Mouse (Mus musculus) left cerebral cortex, adult 2 months (tissue): ENCODE data around the gene 1700001O22Rik. TPM values are rescaled to one million over a fixed set of nuclear protein-coding genes. Genes with fewer than 3 reads are reported as not detected.
A peak's percentile ranks its signal among the peaks of the same experiment; 100 is the strongest.

Source experiments
- DNase-seq, 2 experiments: peaks; one replicate each; pipeline ENCODE4 v3.0.0; 2021 to 2022; ENCODE audit warnings: low spot score in 2 of 2, mixed read lengths in 1 of 2; ENCODE audit errors: extremely low spot score in 1 of 2
- H3K27ac ChIP-seq: fragments of 200-600 bp; 2 replicates; pipeline ENCODE4 v1.8.1; 2022
- H3K4me3 ChIP-seq: fragments of 200-600 bp; 2 replicates; pipeline ENCODE4 v1.8.1; 2022
- CTCF ChIP-seq: fragments of 200-600 bp; IDR thresholded peaks from 2 replicates; pipeline ENCODE4 v1.8.1; 2022; ENCODE audit warnings: antibody characterized with exemption, mild to moderate bottlenecking, moderate library complexity
- intact Hi-C: fragments of 180-260 bp; cut with DNase I; formaldehyde crosslinking; loops from one replicate; pipeline ENCODE4 v1.15.1; 2025
- total RNA-seq, 2 experiments: library from RNA; stranded (reverse); gene quantifications; 2 replicates each; pipeline ENCODE4 v1.2.3; 2021

The 1700001O22Rik gene
- total RNA-seq, 2 experiments from 2014 or later: 9.9 to 12.6 TPM

GRCm38 (mm10) chr2:30758341-30759087 lies 44.9 kb downstream of the 1700001O22Rik start:
- intact Hi-C loops: no loop called here
- TF ChIP-seq CTCF: peak; percentile 38
- Histone ChIP-seq H3K27ac (peak overlapping the region; percentile 65), H3K4me3 (no peak overlapping the region)
- peak; percentile 54 to 73 for DNase-seq

- DNase-seq: no peak
- H3K27ac ChIP-seq: no peak overlapping the region
- intact Hi-C loops: no loop called here
- H3K4me3 ChIP-seq: no peak overlapping the region
- no peak for TF ChIP-seq CTCF
These were observed 46.3 kb downstream of the 1700001O22Rik start for GRCm38 (mm10) chr2:30756962-30757715.

- no peak; the same call in 1 of the 2 replicates for TF ChIP-seq CTCF
These were observed 47.3 kb downstream of the 1700001O22Rik start for GRCm38 (mm10) chr2:30755985-30756765.

DNA sequence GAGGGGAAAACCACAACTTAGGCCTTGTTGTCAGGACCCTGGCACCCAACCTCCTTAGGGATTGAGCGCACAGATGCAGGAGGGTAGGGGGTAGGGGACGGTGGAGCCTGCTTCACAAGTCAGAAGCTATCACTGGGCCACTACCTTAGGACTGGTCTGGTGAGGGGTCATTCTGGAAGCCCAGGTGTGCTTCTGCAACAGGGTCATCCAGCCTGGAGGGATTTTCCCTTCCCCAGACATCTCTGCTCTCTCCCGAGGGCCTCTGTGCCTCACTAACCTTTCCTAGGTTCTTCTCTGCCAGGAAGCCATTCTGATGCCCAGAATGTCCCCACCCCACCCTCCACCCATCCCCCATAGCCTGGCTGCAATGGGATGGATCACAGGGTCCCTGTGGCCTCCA lies 48.6 kb downstream of the 1700001O22Rik start:
- DNase-seq: no peak
- H3K4me3 ChIP-seq: no peak overlapping the region
- H3K27ac ChIP-seq: no peak overlapping the region
- TF ChIP-seq CTCF: no peak
- intact Hi-C loops: no loop called here

More at GRCm38 (mm10) chr2:30755985-30756765, 47.3 kb downstream of the 1700001O22Rik start:
- Histone ChIP-seq H3K27ac (no peak overlapping the region), H3K4me3 (no peak overlapping the region)
- intact Hi-C loops: no loop called here
- DNase-seq: no peak

DNA sequence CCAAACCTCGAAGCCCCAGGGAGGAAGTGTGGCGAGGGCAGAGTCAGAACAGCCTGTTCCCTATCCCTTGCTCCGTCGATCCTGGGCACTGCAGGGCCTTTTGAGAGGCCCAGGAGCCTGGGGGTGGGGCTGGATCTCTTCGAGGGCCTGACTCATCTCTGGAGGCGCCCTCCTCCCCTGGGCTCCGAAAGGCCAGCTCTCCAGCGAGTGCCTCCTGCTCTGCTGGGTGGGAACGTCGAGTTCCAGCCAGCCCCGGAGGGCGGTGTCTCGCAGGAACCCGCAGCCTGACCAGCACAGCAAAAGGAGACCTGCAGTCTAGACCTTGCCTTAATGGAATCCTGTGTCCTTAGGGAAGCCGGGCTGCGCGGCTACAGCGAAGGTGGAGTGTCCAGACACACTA lies 50.2 kb downstream of the 1700001O22Rik start:
- DNase-seq: peak in 1 of 2 experiments; percentile 40
- intact Hi-C loops: no loop called here
- H3K27ac ChIP-seq: peak overlapping the region; percentile 54; the same call in 1 of the 2 replicates
- H3K4me3 ChIP-seq: no peak overlapping the region
- TF ChIP-seq CTCF: no peak

- no peak overlapping the region for H3K4me3 ChIP-seq
- no peak for TF ChIP-seq CTCF
- intact Hi-C loops: no loop called here
- no peak overlapping the region for H3K27ac ChIP-seq
- DNase-seq: no peak
These were observed 51.0 kb downstream of the 1700001O22Rik start for GRCm38 (mm10) chr2:30752471-30752870.

DNA sequence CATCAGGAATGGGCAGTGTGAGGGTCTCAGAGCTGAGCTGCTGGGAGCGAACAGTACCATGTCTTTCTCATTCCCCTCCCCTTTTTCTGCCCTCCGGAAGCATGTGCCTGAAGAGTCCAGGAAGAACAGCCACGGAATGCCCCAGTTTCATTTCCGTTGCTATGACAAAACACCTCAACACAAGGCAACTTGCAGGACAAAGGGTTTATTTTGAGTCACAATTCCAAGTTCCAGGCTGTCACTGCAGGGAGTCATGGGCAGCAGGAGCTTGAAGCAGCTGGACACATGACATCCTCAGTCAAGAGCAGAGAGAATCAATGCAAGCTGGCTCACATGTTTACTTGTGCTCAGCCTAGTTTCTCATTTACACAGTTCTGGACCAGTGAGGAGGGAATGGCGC lies 53.4 kb downstream of the 1700001O22Rik start:
- intact Hi-C loops: no loop called here
- Histone ChIP-seq H3K4me3 (no peak overlapping the region), H3K27ac (peak overlapping the region; percentile 74)
- no peak for DNase-seq
- TF ChIP-seq CTCF: no peak

DNA sequence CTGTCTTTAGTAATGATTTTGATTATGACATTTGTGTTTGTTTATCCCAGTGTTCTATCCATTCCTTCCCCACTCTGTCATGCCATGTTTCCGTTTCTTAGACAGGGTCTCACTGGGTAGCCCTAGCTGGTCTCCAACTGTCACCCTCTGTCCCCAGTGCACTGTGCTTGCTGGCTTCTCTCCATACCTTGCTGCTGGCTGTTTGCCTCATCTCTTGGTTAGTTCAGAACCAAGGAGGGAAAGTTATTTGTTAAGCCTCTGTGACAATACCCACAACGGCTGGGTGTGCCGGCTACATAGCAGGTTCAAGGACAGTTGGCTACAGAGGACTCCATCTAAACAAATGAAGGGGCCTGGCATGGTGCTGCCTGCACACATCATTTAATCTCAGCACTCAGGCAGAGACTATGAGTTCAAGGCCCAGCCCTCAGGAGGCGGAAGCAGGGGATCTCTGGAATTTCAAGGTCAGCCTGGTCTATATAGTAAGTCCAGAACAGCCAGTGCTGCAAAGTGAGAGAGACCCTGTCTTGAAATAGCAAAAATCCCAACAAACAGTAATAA lies 55.8 kb downstream of the 1700001O22Rik start:
- no peak for DNase-seq
- intact Hi-C loops: no loop called here

More for the DNA sequence above, 55.8 kb downstream of the 1700001O22Rik start:
- no peak overlapping the region for H3K27ac ChIP-seq
- no peak for TF ChIP-seq CTCF
- no peak overlapping the region for H3K4me3 ChIP-seq

Other genes starting within 250 kb of the 1700001O22Rik start
- gene Cstad, start 208.6 kb downstream of the 1700001O22Rik start, total RNA-seq: 1 to 10 TPM; 2.8 to 5.7 TPM
- 10 to 100 TPM; 35.2 to 38.8 TPM for gene Ntmt1, start 4.2 kb upstream of the 1700001O22Rik start, total RNA-seq
- 10 to 100 TPM; 35.4 to 40.5 TPM for gene Asb6, start 26.7 kb upstream of the 1700001O22Rik start, total RNA-seq
- gene Prrx2, start 31.3 kb upstream of the 1700001O22Rik start, total RNA-seq: 1 to 10 TPM; 1.5 to 1.7 TPM
- gene Ptges, start 126.2 kb upstream of the 1700001O22Rik start, total RNA-seq: 1 to 10 TPM; 5.1 to 6.9 TPM
- 10 to 100 TPM; 28.0 to 32.9 TPM for gene Tor1b, start 149.3 kb upstream of the 1700001O22Rik start, total RNA-seq
- gene Tor1a, start 164.3 kb upstream of the 1700001O22Rik start, total RNA-seq: 10 to 100 TPM; 38.0 to 43.2 TPM
- gene BC005624, start 178.5 kb upstream of the 1700001O22Rik start, total RNA-seq: 10 to 100 TPM; 65.0 to 68.6 TPM
- 10 to 100 TPM; 76.0 to 82.8 TPM for gene Usp20, start 178.6 kb upstream of the 1700001O22Rik start, total RNA-seq